Mouse (Mus musculus) cortical plate, adult 2 months (tissue): ENCODE data around the gene Olfr362. TPM values are rescaled to one million over a fixed set of nuclear protein-coding genes. Genes with fewer than 3 reads are reported as not detected.
"Not testable (repeated sequence)": the region's sequence is repeated elsewhere in the genome, so short reads cannot be mapped to it uniquely, and the experiment has no call there.

Experiments
- H3K27ac ChIP-seq: fragments of 200-500 bp; 2 replicates; pipeline ENCODE4 v1.5.1; 2012; ENCODE audit warnings: low read length, control low read depth, inconsistent platforms; ENCODE audit not compliant: insufficient read depth
- H3K4me1 ChIP-seq: fragments of 200-500 bp; 2 replicates; pipeline ENCODE4 v1.6.1; 2011; ENCODE audit warnings: low read length; ENCODE audit not compliant: control insufficient read depth, insufficient read depth
- H3K4me3 ChIP-seq: fragments of 200-500 bp; 2 replicates; pipeline ENCODE4 v1.5.1; 2011; ENCODE audit warnings: mild to moderate bottlenecking, low read length, control low read depth; ENCODE audit not compliant: insufficient read depth
- CTCF ChIP-seq: fragments of 200-500 bp; IDR thresholded peaks from 2 replicates; pipeline ENCODE4 v1.5.1; 2011; ENCODE audit warnings: mild to moderate bottlenecking, control low read depth, low read length; ENCODE audit not compliant: insufficient read depth; ENCODE audit errors: extremely low read depth
- POLR2A ChIP-seq: fragments of 200-500 bp; IDR thresholded peaks from 2 replicates; pipeline ENCODE4 v1.6.1; 2011; ENCODE audit warnings: mild to moderate bottlenecking, low read length, control low read depth; ENCODE audit not compliant: insufficient read depth; ENCODE audit errors: extremely low read depth
- polyA plus RNA-seq: library from polyadenylated mRNA; depleted of rRNA; stranded (reverse); fragments of >200 nt; gene quantifications from 2 replicates; pipeline ENCODE4 v1.2.3, GENCODE M21; 2012; rRNA removed

The Olfr362 gene
- polyA plus RNA-seq, result not detected in 2 replicates

DNA sequence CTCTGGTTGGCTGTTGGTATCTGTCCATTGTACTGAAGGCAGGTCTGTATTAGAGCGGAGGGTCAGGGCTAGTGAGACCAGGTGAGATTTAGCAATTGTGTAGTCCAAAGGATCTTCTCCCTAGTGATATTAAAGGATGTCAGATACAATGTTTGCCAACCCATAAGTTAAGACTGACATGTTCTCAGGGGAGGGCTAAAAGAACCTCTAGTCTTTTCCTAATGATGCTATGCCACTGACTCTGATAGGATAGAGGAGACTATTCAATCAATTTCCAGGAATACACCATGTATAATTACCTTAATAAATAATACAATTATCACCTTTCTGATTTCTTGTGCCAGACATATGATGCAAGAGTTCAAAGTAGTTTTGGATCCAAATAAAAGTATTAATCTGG, at the start of gene Olfr362:
TSS of gene Olfr362 (minus strand) at position 101 of the 400 bp plus-strand sequence.
- Histone ChIP-seq H3K27ac (no peak within 1 kb of the TSS), H3K4me1 (no peaks in the 10 kb centered on the region), H3K4me3 (no peak within 1 kb of the TSS)
- no peak for TF ChIP-seq CTCF
- TF ChIP-seq POLR2A, result no peak

DNA sequence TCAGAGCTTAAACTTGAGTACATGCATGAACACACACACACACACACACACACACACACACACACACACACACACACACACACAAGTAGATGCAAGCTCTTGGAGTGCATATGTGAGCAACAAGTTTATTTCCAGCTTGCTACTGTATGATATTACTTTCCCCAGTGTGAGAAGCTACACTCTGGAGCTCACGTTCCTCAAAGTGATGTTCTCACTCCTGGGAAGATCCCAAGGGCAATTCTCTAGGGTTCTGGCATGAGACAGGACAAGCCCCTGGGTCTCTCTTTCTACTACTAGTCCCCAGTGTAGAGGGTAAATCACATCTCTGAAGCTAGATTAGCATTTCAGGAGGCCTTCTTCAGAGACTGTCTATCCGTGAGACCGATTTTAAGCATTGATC, 21.3 kb upstream of the Olfr362 start, which contains the start of gene Olfr364-ps1:
TSS of gene Olfr364-ps1 (plus strand) at position 301 of the 400 bp plus-strand sequence.
- TF ChIP-seq CTCF (no peak), POLR2A (no peak)

GRCm38 (mm10) chr2:37089190-37089589, 28.5 kb downstream of the Olfr362 start, which contains the start of gene Olfr361:
TSS of gene Olfr361 (minus strand) at chr2:37089290.
- H3K4me3 ChIP-seq, H3K27ac ChIP-seq, H3K4me1 ChIP-seq: not testable (repeated sequence)

More for the DNA sequence above, 21.3 kb upstream of the Olfr362 start, which contains the start of gene Olfr364-ps1:
- no peaks in the 10 kb centered on the region for H3K4me1 ChIP-seq
- no peak within 1 kb of the TSS for H3K4me3 ChIP-seq
- no peak within 1 kb of the TSS for H3K27ac ChIP-seq

DNA sequence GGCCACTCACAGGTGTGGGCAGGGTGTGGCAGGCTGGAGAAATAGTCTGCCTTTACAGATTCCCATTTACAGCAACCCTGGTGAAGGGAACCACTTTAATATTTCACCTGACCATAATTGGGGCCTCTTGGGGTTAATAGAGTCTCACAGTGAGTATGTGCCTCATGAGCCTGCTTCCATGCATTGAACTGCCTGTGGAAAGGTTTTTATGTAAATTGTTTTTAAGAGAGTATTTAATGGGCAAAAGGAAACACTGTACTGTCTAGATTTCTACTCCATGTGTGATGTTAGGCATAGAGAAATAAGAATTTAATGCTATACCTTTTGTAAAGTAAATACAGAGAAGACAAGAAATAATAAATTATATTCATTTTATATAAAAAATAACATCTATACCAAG, 52.3 kb downstream of the Olfr362 start, which contains the start of gene Olfr360:
TSS of gene Olfr360 (plus strand) at position 301 of the 400 bp plus-strand sequence.
- H3K27ac ChIP-seq, result no peak within 1 kb of the TSS
- no peak for TF ChIP-seq POLR2A
- TF ChIP-seq CTCF, result no peak
- H3K4me3 ChIP-seq, result no peak within 1 kb of the TSS
- H3K4me1 ChIP-seq, result no peaks in the 10 kb centered on the region

Other genes starting within 250 kb of the Olfr362 start
- gene Olfr352, start 249.4 kb downstream of the Olfr362 start, polyA plus RNA-seq, result not detected in 2 replicates
- not detected in 2 replicates for gene Olfr353, start 225.0 kb downstream of the Olfr362 start, polyA plus RNA-seq
- not detected in 2 replicates for gene Olfr354, start 212.2 kb downstream of the Olfr362 start, polyA plus RNA-seq
- not detected in 2 replicates for gene Olfr355, start 189.0 kb downstream of the Olfr362 start, polyA plus RNA-seq
- gene Olfr356, start 180.8 kb downstream of the Olfr362 start, polyA plus RNA-seq, result not detected in 2 replicates
- gene Olfr357, start 124.1 kb downstream of the Olfr362 start, polyA plus RNA-seq, result not detected in 2 replicates
- not detected in 2 replicates for gene Olfr358, start 108.6 kb downstream of the Olfr362 start, polyA plus RNA-seq
- gene Olfr360, start 52.2 kb downstream of the Olfr362 start, polyA plus RNA-seq, result not detected in 2 replicates
- gene Olfr361, start 28.6 kb downstream of the Olfr362 start, polyA plus RNA-seq, result not detected in 2 replicates
- gene Olfr364-ps1, start 21.4 kb upstream of the Olfr362 start, polyA plus RNA-seq, result not detected in 2 replicates
- not detected in 2 replicates for gene Olfr365, start 70.3 kb upstream of the Olfr362 start, polyA plus RNA-seq
- gene Olfr366, start 93.7 kb upstream of the Olfr362 start, polyA plus RNA-seq, result not detected in 2 replicates
- not detected in 2 replicates for gene Olfr368, start 208.6 kb upstream of the Olfr362 start, polyA plus RNA-seq
- gene Pdcl, start 241.4 kb upstream of the Olfr362 start, polyA plus RNA-seq, result 21.5 and 22.1 TPM in 2 replicates